ENCODE assay signal across 28 mouse cellular contexts in the genomic region with DNA sequence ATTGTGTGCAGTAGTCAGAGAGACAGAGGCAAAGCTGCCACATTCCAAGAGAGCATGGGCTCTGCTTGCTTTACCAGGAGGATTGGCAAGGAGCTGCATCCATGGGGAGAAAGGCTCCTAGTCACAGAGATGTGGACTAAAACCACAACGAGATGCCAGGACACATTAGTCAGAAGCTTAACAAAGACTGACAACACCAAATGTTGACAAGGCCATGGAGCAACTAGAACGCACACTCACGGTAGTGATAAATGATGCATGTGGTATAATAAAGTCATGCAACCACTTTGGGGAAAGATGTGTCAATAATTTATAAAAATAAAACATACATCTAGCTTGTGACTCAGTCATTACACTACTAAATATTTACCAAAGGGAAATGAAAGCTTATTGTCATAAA. TPM values are rescaled to one million over a fixed set of nuclear protein-coding genes. Genes with fewer than 3 reads are reported as not detected.
"Had no signal": no experiment of that assay in that cellular context is flagged by ENCODE, and none has a peak within 500 bp of the region (broad histone marks: within the 10 kb centered on the region; RNA-seq: fewer than 3 reads in every experiment).

No protein-coding gene starts in this region.

- H3K4me3 ChIP-seq: gastrocnemius, adult 2 months; heart, embryonic 10.5 days; heart, embryonic 12.5 days; hindbrain, embryonic 10.5 days; hindbrain, embryonic 12.5 days; intestine, embryonic 15.5 days; limb, embryonic 13.5 days; limb, embryonic 15.5 days; liver, embryonic 12.5 days had no signal

- DNase-seq: gastrocnemius, adult 2 months; gastrocnemius, postnatal 10 days; gastrocnemius, postnatal 25 days; heart, adult 18-20 months; heart, postnatal 10 days; heart, postnatal 4 days; kidney, adult 18-20 months; kidney, adult 8-10 months; kidney, postnatal 10 days; kidney, postnatal 25 days; kidney, postnatal 4 days; layer of hippocampus, adult 9-11 months; layer of hippocampus, postnatal 36 days; left cerebral cortex, postnatal 4 days had no signal

- H3K36me3 ChIP-seq: heart, embryonic 10.5 days; heart, embryonic 12.5 days; hindbrain, embryonic 10.5 days; hindbrain, embryonic 12.5 days; intestine, embryonic 15.5 days; limb, embryonic 13.5 days; limb, embryonic 15.5 days; liver, embryonic 12.5 days had no signal

- H3K4me2 ChIP-seq: heart, embryonic 12.5 days; hindbrain, embryonic 12.5 days; hindbrain, embryonic 14.5 days; intestine, embryonic 15.5 days; limb, embryonic 13.5 days; limb, embryonic 15.5 days; liver, embryonic 12.5 days had no signal

- ATAC-seq: hindbrain, embryonic 16.5 days; inflammation-experienced regulatory T-cells, adult 6 months; intestine, embryonic 15.5 days; intestine, postnatal 0 days; liver, embryonic 12.5 days had no signal

- H3K27me3 ChIP-seq: hindbrain, embryonic 12.5 days; intestine, embryonic 15.5 days; limb, embryonic 13.5 days; limb, embryonic 15.5 days had no signal

RNA-seq across cellular contexts. Expression of gene Grhl3, which starts 28.1 kb away (rescaled TPM):
- total RNA-seq: gastrocnemius, adult 2 months; granulocyte monocyte progenitor cell, adult 5-6 weeks; heart, adult 18-20 months; heart, adult 8-10 months had no signal
- polyA plus RNA-seq: inflammation-experienced regulatory T-cells, adult 6 months had no signal
